Mouse (Mus musculus) left cerebral cortex, adult 8-10 months (tissue): ENCODE measurements around the gene Cdh16. TPM values are rescaled to one million over a fixed set of nuclear protein-coding genes. Genes with fewer than 3 reads are reported as not detected.
"Not testable (repeated sequence)": the region's sequence is repeated elsewhere in the genome, so short reads cannot be mapped to it uniquely, and the experiment has no call there.

Experiments used
- DNase-seq, 2 experiments: peaks; one replicate each; pipeline ENCODE4 v3.0.0; 2022; ENCODE audit warnings: low spot score in 2 of 2
- total RNA-seq, 4 experiments: library from RNA; stranded (reverse); gene quantifications; 2 replicates each; pipeline ENCODE4 v1.2.4; 2022

The Cdh16 gene
- total RNA-seq = not detected

GRCm38 (mm10) chr8:104624161-104624560 is at the start of gene Cdh16:
Cdh16 (minus strand) TSS chr8:104624396.
- DNase-seq = no peak

DNA sequence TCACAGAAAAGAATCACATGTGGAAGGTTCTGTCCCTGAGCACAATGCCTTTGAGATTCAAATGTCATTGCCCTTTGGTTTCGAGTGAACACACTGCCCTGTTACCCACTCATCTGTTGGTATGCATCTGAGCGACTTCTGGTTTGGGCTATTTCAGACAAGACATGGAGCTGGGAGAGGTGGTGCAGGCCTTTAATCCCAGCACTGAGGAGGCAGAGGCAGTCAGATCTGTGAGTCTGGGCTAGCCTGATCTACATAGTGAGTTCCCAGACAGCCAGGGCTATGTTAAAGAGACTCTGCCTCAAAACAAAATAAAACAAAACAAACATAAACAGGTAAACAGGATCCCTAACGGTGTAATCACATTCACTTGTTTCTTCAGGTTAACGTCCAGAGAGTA is 31.4 kb upstream of the Cdh16 start:
- no peak for DNase-seq

- DNase-seq = peak in 1 of 2 experiments; percentile 63
Measured at GRCm38 (mm10) chr8:104654984-104655383, 30.8 kb upstream of the Cdh16 start.

- not testable (repeated sequence) for DNase-seq
Measured at GRCm38 (mm10) chr8:104644187-104644586, 20.0 kb upstream of the Cdh16 start.

DNA sequence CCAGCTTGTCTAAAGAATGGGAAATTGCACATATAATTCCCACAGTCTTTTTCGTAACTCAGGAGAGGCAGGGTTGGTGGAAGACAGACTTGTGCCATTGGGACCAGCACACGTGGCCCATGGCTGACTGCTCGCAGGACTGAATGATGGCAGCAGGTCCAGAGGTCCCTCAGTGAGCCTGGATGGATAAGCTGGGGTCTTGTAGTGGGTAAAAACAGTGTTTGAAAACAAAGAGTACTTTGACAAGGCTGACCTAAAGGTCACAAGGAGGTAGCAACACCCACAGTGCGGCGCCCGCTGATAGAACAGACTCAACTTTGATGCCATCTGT is 18.1 kb upstream of the Cdh16 start:
- no peak for DNase-seq

DNA sequence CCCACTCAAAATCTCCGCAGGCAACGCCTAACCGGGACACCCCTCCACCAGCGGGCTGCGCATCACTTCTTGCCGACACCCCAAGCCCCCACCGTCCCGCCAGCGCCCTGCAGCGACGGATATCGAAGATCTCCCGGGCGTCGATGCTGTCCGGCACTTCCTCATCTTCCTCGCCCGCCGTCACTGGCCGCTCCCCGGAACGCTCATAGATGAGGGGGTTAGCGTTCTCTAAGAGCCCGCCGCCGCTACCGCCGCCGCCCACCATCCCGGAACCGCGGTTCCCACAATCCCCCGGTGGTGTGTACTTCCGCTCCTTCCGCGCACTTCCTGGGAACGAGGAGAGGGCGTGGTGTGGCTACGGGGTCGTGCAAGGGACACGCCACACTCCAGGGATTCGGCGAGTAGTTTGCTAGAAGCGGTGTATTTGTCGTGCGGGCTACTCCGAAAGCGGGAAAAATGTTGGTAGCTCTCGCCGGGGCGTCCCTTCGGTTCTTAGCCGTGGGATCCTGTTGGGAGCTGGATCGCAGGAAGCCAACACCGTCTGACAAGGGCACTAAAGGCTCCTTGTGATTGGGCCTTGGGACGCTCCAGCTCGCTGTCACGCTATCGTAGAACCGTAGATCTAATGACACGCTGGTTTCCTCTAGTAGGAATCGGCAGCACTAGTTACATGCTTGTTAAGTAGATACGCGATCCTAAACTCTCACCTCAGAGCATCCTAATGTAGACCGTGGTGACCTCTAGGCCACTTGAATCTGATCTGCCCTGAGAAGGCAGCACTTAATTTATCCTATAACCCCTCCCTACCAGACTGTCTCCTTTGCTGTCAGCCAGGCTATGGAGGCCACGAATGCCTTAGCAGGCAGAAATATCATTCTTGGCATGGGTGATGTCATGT is 17.5 kb upstream of the Cdh16 start, which contains the start of gene Ciao2b:
TSS of gene Ciao2b (minus strand) at position 540 of the 898 bp plus-strand sequence.
- DNase-seq = peak; percentile 86 to 91

GRCm38 (mm10) chr8:104640831-104641370 is 16.7 kb upstream of the Cdh16 start:
- DNase-seq = no peak

DNA sequence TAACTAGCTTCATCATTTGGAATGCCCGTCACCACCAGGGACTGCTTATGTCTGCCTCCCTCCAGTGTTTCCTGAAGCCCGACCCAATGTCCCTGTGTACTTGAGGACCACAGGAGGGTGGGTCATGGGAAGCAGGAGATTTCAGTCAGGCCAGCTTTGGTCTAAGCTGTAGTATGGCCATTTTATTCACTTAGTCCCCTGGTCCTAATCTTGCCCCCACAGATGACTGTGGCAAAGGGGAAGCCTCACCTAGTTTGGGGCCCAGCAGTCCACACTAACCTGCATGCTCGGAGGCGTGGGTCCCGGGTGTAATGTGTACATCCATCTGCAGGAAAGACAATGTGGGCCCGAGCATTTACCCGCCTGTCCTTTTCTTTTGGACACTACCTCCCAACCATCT is 16.0 kb upstream of the Cdh16 start:
- DNase-seq = no peak

GRCm38 (mm10) chr8:104638010-104638409 is 13.8 kb upstream of the Cdh16 start:
- DNase-seq = no peak

DNA sequence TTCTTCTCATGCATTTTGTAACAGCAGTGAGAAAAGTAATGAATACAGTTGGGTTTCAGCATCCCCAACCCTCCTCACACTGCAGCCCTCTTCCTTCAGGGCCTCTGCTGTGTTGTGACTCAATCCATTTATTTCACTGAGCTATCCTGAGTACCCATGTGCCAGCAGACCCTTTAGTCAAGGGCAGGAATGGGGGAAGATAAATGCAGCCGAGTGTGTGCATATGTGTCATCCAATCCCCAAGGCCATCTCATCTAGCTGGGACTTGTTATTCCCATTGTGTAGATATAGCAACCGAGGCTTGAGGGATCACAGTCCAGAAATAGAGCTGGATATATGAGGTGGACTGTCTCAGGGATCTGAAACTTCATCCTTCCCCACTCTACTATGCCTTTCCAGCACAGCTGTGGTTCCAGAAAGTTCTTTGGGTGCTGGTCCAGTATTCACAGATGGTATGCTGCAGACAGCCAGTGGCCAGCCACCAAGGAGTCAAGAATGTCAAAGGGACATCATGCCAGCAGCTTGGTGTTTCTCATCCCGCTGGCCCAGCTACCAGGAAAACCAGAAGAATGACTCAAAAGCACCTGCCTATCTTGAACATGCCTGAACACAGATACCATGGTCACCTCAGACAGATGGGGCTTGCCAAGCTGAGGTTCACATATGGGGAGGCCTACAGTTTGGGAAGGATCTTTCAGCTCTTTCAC is 11.0 kb upstream of the Cdh16 start:
- no peak for DNase-seq

DNA sequence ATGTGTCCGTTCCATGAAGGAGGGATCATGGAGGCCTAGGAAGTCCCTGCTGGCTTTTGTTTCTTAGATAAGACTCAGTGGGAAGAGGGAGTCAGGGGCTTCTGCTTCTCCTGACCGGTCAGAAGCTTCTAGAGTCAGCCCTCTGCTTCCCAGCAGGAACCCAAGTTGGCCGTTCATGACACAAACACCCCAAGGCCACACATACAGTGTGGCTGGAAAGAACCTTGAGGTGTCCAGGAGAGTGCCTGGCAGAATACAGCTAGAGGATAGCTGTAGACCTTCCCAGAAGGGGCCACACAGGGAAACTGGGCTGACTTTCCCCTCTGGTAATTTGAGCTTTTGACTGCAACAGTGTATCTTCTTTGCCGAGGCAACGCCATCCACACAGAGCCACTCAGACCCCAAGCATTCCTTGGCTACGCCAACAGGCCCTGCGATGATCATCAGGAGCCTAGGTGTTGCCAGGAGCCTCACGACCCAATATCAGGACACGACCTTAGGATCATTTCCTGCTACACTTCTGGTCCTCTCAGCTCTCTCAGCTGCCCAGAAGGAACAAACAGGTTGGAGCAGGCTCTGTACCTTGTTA is 9.1 kb upstream of the Cdh16 start:
- DNase-seq = peak in 1 of 2 experiments; percentile 3

- peak in 1 of 2 experiments; percentile 71 for DNase-seq
Measured at GRCm38 (mm10) chr8:104632486-104632885, 8.3 kb upstream of the Cdh16 start.

DNA sequence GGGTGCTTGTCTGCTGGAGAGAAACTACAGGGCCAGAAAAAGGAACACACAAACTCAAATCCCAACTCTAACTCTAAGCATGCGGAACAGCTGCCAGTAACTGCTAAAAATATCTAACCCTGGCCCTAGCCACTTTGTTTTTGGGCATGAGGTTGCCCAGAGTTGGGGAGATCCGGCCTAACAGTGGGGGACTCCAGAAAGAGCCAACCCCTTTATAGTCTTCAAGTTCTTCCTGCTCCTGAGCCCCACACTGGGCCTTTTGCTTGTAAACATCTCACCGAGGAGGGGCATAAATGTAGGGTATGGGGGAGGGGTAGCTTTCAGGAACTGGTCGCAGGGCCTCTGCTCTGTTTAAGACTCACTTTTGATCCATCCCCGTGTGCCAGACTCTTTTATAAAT is 7.8 kb upstream of the Cdh16 start:
- DNase-seq = peak in 1 of 2 experiments; percentile 6

- DNase-seq = peak in 1 of 2 experiments; percentile 11
Measured at GRCm38 (mm10) chr8:104630981-104631663, 6.9 kb upstream of the Cdh16 start, which contains the start of gene Rrad. Rrad (minus strand) TSS chr8:104631327.

DNA sequence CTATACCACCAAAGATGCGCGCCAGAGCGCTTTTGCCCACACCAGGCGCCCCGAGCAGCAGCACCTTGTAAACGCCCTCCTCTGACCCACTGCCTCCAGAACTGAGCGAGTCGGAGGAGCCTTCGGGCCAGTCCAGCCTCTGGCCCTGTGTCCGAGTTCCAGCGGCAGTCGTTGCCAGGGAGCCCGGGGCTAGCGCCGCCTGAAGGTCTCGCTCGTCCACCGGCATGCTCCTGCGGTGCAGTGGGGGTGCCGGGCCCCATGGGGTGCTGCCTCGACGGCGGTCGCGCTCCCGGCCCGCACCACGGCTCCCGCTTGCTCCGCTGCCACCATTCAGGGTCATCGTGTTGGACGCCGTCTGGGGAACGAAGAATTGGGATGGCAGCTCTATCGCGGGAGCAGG is 6.4 kb upstream of the Cdh16 start:
- DNase-seq = peak in 1 of 2 experiments; percentile 10

DNA sequence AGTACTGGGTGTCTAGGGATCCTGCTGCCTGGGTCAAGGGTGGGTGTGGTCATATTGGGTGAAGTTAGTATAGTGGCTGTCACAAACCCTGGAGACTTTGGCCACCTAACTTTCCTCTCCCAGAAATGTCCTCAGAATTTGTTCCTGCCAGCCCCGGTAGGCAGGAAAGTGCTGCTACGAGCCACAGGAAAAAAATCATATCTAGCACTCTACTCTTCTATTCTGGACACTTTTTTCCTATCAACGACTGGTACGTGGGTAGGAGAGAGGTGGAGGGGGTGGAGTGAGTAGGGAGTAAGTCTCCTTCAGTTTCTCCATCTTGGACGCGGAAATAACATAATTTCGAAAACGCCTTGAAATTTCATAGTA is 5.9 kb upstream of the Cdh16 start:
- no peak for DNase-seq

DNA sequence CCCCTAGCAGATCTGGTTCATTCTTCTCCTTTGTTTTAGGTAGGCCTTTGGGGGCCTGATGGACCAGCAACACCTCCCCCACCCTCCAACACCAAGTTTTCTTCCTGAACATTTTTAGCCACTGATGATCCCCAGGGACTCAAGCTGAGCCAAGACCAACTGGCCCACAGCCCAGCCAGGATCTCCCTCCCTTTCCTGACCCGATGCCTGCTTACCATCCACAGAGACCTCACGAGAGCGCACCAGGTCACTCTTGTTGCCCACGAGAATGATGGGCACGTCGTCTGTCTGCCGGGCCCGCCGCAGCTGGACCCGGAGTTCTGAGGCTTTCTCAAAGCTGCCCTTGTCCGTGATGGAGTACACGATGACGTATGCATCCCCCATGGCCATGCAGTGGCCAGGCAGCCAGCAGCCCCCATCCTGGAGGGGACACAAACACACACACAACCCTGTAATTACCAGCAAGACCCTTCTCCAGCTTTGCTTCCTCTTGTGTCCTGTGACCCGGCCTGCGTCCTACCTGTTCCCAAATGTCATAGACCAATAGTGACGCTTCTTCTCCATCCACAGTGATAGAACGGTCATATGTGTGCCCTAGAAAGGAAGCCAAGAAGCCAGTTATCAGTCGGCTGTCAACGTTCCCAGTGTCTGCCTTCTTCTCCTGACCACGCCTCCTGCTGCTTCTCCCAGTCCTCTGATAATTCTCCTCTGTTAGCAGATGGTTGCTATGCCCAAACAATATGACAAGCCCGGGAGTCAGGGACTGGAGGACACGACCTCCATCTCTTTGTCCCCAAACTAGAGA is 5.3 kb upstream of the Cdh16 start:
- DNase-seq = peak in 1 of 2 experiments; percentile 7

GRCm38 (mm10) chr8:104628402-104628801 is 4.2 kb upstream of the Cdh16 start:
- no peak for DNase-seq

- no peak for DNase-seq
Measured at GRCm38 (mm10) chr8:104627065-104627740, 3.0 kb upstream of the Cdh16 start.

DNA sequence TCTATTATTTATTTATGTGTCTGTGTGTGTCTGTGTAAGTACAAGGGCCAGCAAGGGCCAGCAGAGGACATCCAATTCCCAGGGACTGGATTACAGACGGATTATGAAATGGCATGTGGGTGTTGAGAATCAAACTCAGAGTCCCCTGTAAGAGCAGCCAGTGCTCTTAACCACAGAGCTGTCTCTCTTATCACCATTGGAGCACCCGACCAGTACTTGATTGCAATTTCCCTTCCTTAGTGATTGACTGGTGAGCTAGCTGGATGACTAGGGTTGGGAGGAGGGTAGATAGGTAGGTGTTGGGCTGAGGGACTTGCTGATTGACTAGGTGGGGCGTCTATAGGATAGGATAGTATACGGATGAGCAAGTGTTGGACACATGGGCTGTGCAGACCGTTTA is 3.4 kb downstream of the Cdh16 start:
- no peak for DNase-seq
